Mouse (Mus musculus): Measurements from ENCODE around the gene Pola1.

DNA sequence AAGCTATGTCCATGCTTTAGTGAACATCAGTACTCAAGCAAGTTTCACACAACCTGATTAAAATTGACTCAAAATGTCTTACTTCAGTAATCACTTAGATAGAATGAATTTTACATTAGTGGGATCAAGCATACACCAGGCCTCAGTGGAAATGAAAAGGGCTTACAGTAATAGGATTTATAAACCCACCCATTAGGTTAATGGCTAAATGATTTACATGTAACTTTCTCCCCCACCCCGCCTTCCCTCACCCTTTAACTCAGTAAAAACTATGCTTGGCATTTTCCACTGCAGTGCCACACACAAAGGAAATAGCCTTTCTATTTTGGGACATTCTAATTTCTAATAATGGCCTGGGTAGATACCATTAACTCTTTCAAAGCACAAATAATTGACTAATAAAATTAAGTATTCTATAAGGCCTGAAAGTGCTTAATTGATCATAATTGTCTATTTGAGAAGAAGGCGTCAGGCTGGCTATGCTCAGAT lies 129.0 kb downstream of the Pola1 start:
- TF ChIP-seq POLR2A (IDR thresholded peaks at IDR 0.05; ENCODE audit: extremely low read depth, insufficient read depth, low read length) (no peak), CTCF (IDR thresholded peaks at IDR 0.05; ENCODE audit: low read depth, low read length) (no peak)
